Mouse (Mus musculus) CH12.LX (cell line): ENCODE measurements around the gene App.

ENCODE experiments used
- CHD1 ChIP-seq: IDR thresholded peaks from 2 replicates; pipeline ENCODE4 v1.6.1; 2012; ENCODE audit warnings: low read depth, low read length, improper control_type of control experiment, inconsistent platforms
- CTCF ChIP-seq, 2 experiments: IDR thresholded peaks in 1 of 2; conservative IDR thresholded peaks in 1 of 2; 2 replicates each; pipeline ENCODE4 v1.5.1; 2011 to 2012; ENCODE audit warnings: low read depth in 2 of 2, low read length in 2 of 2, improper control_type of control experiment in 1 of 2, inconsistent platforms in 1 of 2, mild to moderate bottlenecking in 1 of 2, moderate library complexity in 1 of 2
- ELF1 ChIP-seq: IDR thresholded peaks from 2 replicates; pipeline ENCODE4 v1.6.1; 2014; ENCODE audit warnings: low read depth, mild to moderate bottlenecking, inconsistent platforms, low read length, improper control_type of control experiment
- EP300 ChIP-seq: IDR thresholded peaks from 2 replicates; pipeline ENCODE4 v1.6.1; 2011; ENCODE audit warnings: low read length, improper control_type of control experiment
- IRF4 ChIP-seq: IDR thresholded peaks from 2 replicates; pipeline ENCODE4 v1.6.1; 2014; ENCODE audit warnings: low read depth, mild to moderate bottlenecking, inconsistent platforms, low read length, improper control_type of control experiment
- MXI1 ChIP-seq: IDR thresholded peaks from 2 replicates; pipeline ENCODE4 v1.6.1; 2011; ENCODE audit warnings: mild to moderate bottlenecking, low read depth, low read length, improper control_type of control experiment
- POLR2A ChIP-seq: IDR thresholded peaks from 2 replicates; pipeline ENCODE4 v1.6.1; 2011; ENCODE audit warnings: low read depth, mild to moderate bottlenecking, improper control_type of control experiment, low read length
- USF1 ChIP-seq: IDR thresholded peaks from 2 replicates; pipeline ENCODE4 v1.6.1; 2014; ENCODE audit warnings: low read depth, mild to moderate bottlenecking, inconsistent platforms, low read length, improper control_type of control experiment
- ZC3H11A ChIP-seq: IDR thresholded peaks from 2 replicates; pipeline ENCODE4 v1.6.1; 2012; ENCODE audit warnings: low read depth, mild to moderate bottlenecking, inconsistent platforms, low read length, improper control_type of control experiment

- TF ChIP-seq ZC3H11A (no peak), MXI1 (no peak), IRF4 (no peak), USF1 (no peak), POLR2A (no peak), CTCF (conservative IDR thresholded peaks at IDR 0.05 in 1 of 2, IDR thresholded peaks at IDR 0.05 in 1 of 2; ENCODE audit: low read depth in 2 of 2, low read length in 2 of 2) (no peak), EP300 (no peak), ELF1 (no peak), CHD1 (no peak)
Measured at GRCm38 (mm10) chr16:85099044-85099443, 74.5 kb downstream of the App start.
